In the genomic region with DNA sequence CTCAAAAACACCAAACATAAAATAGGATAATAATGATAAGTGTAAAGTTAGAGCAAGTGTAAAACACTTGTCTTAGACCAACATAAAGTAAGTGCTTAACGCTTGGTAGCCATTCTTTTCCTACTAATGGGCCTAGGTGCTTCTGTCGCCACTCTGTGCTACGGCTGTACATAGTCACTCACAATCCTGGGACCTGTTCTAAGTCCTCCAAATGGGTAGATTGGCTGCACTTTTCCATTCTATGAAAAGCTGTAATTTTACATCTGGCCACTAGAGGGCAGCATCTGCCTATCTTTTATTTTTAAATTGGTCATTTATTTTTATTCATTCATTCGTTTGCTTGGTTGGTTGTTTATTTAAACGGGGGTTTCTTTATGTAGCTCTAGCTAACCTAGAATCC, we compare ENCODE assay signal across 9 mouse cellular contexts. TPM values are rescaled to one million over a fixed set of nuclear protein-coding genes. Genes with fewer than 3 reads are reported as not detected.
DNase-seq lines count a peak whose midpoint lies in the region; ATAC-seq and TF ChIP-seq lines count a peak whose summit lies in the region.
"Had no signal": no experiment of that assay in that cellular context is flagged by ENCODE, and none has a peak within 500 bp of the region (broad histone marks: within the 10 kb centered on the region; RNA-seq: fewer than 3 reads in every experiment).

No protein-coding gene starts in this region.

- no peak overlapping the region for H3K4me3 ChIP-seq in gastrocnemius, adult 2 months
- H3K4me3 ChIP-seq: neural tube, embryonic 13.5 days had no signal

- intact Hi-C loops in gastrocnemius, adult 2 months (cut with DNase I), result loop anchor here (2.0 to 10.0 kb wide), 6 partner anchors 39 to 570 kb away; partner anchors contain the start of genes Erh and Slc39a9

- peak; percentile 78 for TF ChIP-seq CTCF in gastrocnemius, adult 2 months (IDR thresholded peaks at IDR 0.05)

- ATAC-seq in inflammation-experienced regulatory T-cells, adult 6 months, result no peak

- no peak overlapping the region for H3K27ac ChIP-seq in gastrocnemius, adult 2 months
- H3K27ac ChIP-seq: neural tube, embryonic 13.5 days had no signal

- no peak for DNase-seq in gastrocnemius, adult 2 months
- no peak for DNase-seq in gastrocnemius, postnatal 4 days (ENCODE audit: low spot score in 2 of 2)
- DNase-seq in lung, postnatal 25 days (ENCODE audit: low spot score), result peak; percentile 28
- no peak for DNase-seq in lung, postnatal 10 days
- peak; percentile 32 for DNase-seq in c-Kit-positive CD71-positive TER-119-positive erythroid progenitor cells, embryonic 14.5 days (ENCODE audit: low spot score)
- peak; percentile 57 for DNase-seq in retina, postnatal 1 day
- no peak for DNase-seq in adrenal gland, adult 2 months

RNA-seq across cellular contexts. Expression of gene Zfp36l1, which starts 44.9 kb away (rescaled TPM):
- 10 to 100 TPM; 25.7 to 46.6 TPM for total RNA-seq in gastrocnemius, adult 2 months (2021)
- 100 to 1,000 TPM; 132 to 157 TPM for total RNA-seq in gastrocnemius, postnatal 4 days (2021)
- 100 to 1,000 TPM; 191 to 215 TPM for total RNA-seq in adrenal gland, adult 2 months (2021)
- 458 and 470 TPM in 2 replicates for polyA plus RNA-seq in adrenal gland, adult 2 months (2012; rRNA removed)
- 100 to 1,000 TPM; 109 to 177 (median 123) TPM for polyA plus RNA-seq in inflammation-experienced regulatory T-cells, adult 6 months (2017; shearing (Covaris generic))

Comparison
In these comparisons a context has a peak if more than half of its experiments do, and no peak if none do; other contexts are left out.
1. DNase-seq: peak in lung, postnatal 25 days (single experiment), c-Kit-positive CD71-positive TER-119-positive erythroid progenitor cells, embryonic 14.5 days (single experiment) and retina, postnatal 1 day (single experiment); none in gastrocnemius, adult 2 months (single experiment), gastrocnemius, postnatal 4 days (0 of 2), lung, postnatal 10 days (single experiment) and adrenal gland, adult 2 months (single experiment).